Comparison of ENCODE assay signal across 21 mouse cellular contexts in genomic region chr4:108302296-108302890, GRCm38 (mm10). TPM values are rescaled to one million over a fixed set of nuclear protein-coding genes. Genes with fewer than 3 reads are reported as not detected.
DNase-seq lines count a peak whose midpoint lies in the region; ATAC-seq and TF ChIP-seq lines count a peak whose summit lies in the region.
"Had no signal": no experiment of that assay in that cellular context is flagged by ENCODE, and none has a peak within 500 bp of the region (broad histone marks: within the 10 kb centered on the region; RNA-seq: fewer than 3 reads in every experiment).

No protein-coding gene starts in this region.

- no peak for ATAC-seq in liver, postnatal 0 days
- ATAC-seq in liver, embryonic 12.5 days: no peak
- ATAC-seq in megakaryocyte progenitor cell, adult 5-6 weeks (replicated peaks; ENCODE audit: poor library complexity): peak; percentile 50
- no peak for ATAC-seq in forebrain, postnatal 0 days
- ATAC-seq: forebrain, embryonic 13.5 days; intestine, embryonic 15.5 days had no signal

- H3K4me1 ChIP-seq in liver, postnatal 0 days (ENCODE audit: insufficient read depth): peaks cover 16% of the 10 kb centered on the region
- H3K4me1 ChIP-seq in liver, embryonic 12.5 days: peaks cover 21% of the 10 kb centered on the region
- 0 out of 4 replicates have a peak, but pooled peaks cover 0 to 3% of the 10 kb centered on the region in 2 experiments for H3K4me1 ChIP-seq in ES-E14 (ENCODE audit: control insufficient read depth in 2 of 2, insufficient read depth in 2 of 2, low read length in 2 of 2, poor library complexity in 1 of 2)
- peaks cover 14% of the 10 kb centered on the region for H3K4me1 ChIP-seq in forebrain, postnatal 0 days (ENCODE audit: insufficient read depth)

- in situ Hi-C loops in ES-E14 (cut with MboI; ENCODE audit: low sequenced_read_pairs in 2 of 2, unreplicated experiment in 2 of 2): no loop called here

- H3K4me2 ChIP-seq in liver, postnatal 0 days (ENCODE audit: low read depth, low read length): no peak overlapping the region
- H3K4me2 ChIP-seq in liver, embryonic 12.5 days: no peak overlapping the region
- no peak overlapping the region for H3K4me2 ChIP-seq in forebrain, postnatal 0 days (ENCODE audit: low read depth)
- H3K4me2 ChIP-seq: forebrain, embryonic 13.5 days; hindbrain, embryonic 14.5 days had no signal

- no peaks in the 10 kb centered on the region for H3K27me3 ChIP-seq in liver, postnatal 0 days (ENCODE audit: insufficient read depth, low read length)
- H3K27me3 ChIP-seq in liver, embryonic 12.5 days (replicated peaks): no peaks in the 10 kb centered on the region
- no peaks in the 10 kb centered on the region for H3K27me3 ChIP-seq in forebrain, postnatal 0 days (ENCODE audit: insufficient read depth, low read length)
- H3K27me3 ChIP-seq: embryonic facial prominence, embryonic 13.5 days; forebrain, embryonic 13.5 days; heart, embryonic 13.5 days; intestine, embryonic 15.5 days had no signal

- TF ChIP-seq EP300 in liver, postnatal 0 days (IDR thresholded peaks at IDR 0.05; ENCODE audit: low read depth): no peak

- 0 out of 2 replicates have a peak, but pooled peaks cover 4% of the 10 kb centered on the region for H3K9me3 ChIP-seq in liver, postnatal 0 days (ENCODE audit: low read length)
- no peaks in the 10 kb centered on the region for H3K9me3 ChIP-seq in liver, embryonic 12.5 days (replicated peaks)
- peaks cover 2% of the 10 kb centered on the region; the same call in 1 of the 2 replicates for H3K9me3 ChIP-seq in ES-E14 (ENCODE audit: control insufficient read depth, insufficient read depth, low read depth, low read length)
- no peaks in the 10 kb centered on the region for H3K9me3 ChIP-seq in forebrain, postnatal 0 days (ENCODE audit: low read length)
- H3K9me3 ChIP-seq: embryonic facial prominence, embryonic 13.5 days; intestine, embryonic 15.5 days had no signal

- TF ChIP-seq CTCF in liver, postnatal 0 days (IDR thresholded peaks at IDR 0.05; ENCODE audit: low read depth): no peak
- no peak for TF ChIP-seq CTCF in forebrain, postnatal 0 days (IDR thresholded peaks at IDR 0.05; ENCODE audit: low read depth)

- no peak for DNase-seq in liver, postnatal 0 days
- peak; percentile 37 for DNase-seq in ES-E14 (ENCODE audit: low read depth, low spot score)
- DNase-seq in fat pad, adult 2 months (ENCODE audit: extremely low read depth, low read depth, low spot score): peak; percentile 69
- DNase-seq in forebrain, postnatal 0 days: no peak
- DNase-seq in cerebellum, adult 9-11 months: no peak
- DNase-seq in kidney, postnatal 4 days: no peak
- DNase-seq: adrenal gland, adult 2 months; adrenal gland, postnatal 25 days; cerebellum, adult 8-10 months; cerebellum, postnatal 36 days; gastrocnemius, postnatal 14 days; heart, adult 11 months; heart, postnatal 36 days; kidney, adult 18-20 months had no signal

- no peaks in the 10 kb centered on the region for H3K36me3 ChIP-seq in liver, postnatal 0 days (replicated peaks; ENCODE audit: insufficient read depth, low read length)
- H3K36me3 ChIP-seq in liver, embryonic 12.5 days: no peaks in the 10 kb centered on the region
- no peaks in the 10 kb centered on the region for H3K36me3 ChIP-seq in ES-E14 (ENCODE audit: control insufficient read depth, insufficient read depth, low read length, poor library complexity, severe bottlenecking)
- no peaks in the 10 kb centered on the region for H3K36me3 ChIP-seq in forebrain, postnatal 0 days (ENCODE audit: insufficient read depth)
- H3K36me3 ChIP-seq: embryonic facial prominence, embryonic 13.5 days; heart, embryonic 13.5 days; intestine, embryonic 15.5 days had no signal

- H3K4me3 ChIP-seq in liver, postnatal 0 days (ENCODE audit: low read depth, low read length): no peak overlapping the region
- no peak overlapping the region for H3K4me3 ChIP-seq in liver, embryonic 12.5 days
- no peak overlapping the region for H3K4me3 ChIP-seq in ES-E14 (ENCODE audit: insufficient read depth in 1 of 2, low read depth in 1 of 2, low read length in 2 of 2, poor library complexity in 1 of 2, severe bottlenecking in 1 of 2)
- no peak overlapping the region for H3K4me3 ChIP-seq in forebrain, postnatal 0 days (ENCODE audit: low read depth, low read length)
- H3K4me3 ChIP-seq: embryonic facial prominence, embryonic 13.5 days; forebrain, embryonic 13.5 days; heart, embryonic 13.5 days; intestine, embryonic 15.5 days had no signal

- no peak overlapping the region for H3K9ac ChIP-seq in liver, postnatal 0 days (replicated peaks)
- H3K9ac ChIP-seq in liver, embryonic 12.5 days: no peak overlapping the region
- H3K9ac ChIP-seq in ES-E14 (ENCODE audit: insufficient read depth, low read depth, low read length, poor library complexity, severe bottlenecking): no peak overlapping the region
- no peak overlapping the region for H3K9ac ChIP-seq in forebrain, postnatal 0 days
- H3K9ac ChIP-seq: embryonic facial prominence, embryonic 13.5 days; forebrain, embryonic 13.5 days; heart, embryonic 13.5 days; hindbrain, embryonic 14.5 days; intestine, embryonic 15.5 days had no signal

- WGBS in liver, postnatal 0 days (ENCODE audit: insufficient replicate concordance): 64% methylated on average over 5 of the region's 5 CpGs
- WGBS in liver, embryonic 12.5 days (ENCODE audit: insufficient replicate concordance): 62% methylated on average over 5 of the region's 5 CpGs
- 73% methylated on average over 5 of the region's 5 CpGs for WGBS in forebrain, postnatal 0 days

- peak overlapping the region; percentile 45 for H3K27ac ChIP-seq in liver, postnatal 0 days (ENCODE audit: low read depth)
- no peak overlapping the region for H3K27ac ChIP-seq in liver, embryonic 12.5 days
- H3K27ac ChIP-seq in ES-E14 (ENCODE audit: insufficient read depth, low read depth, low read length, poor library complexity, severe bottlenecking): no peak overlapping the region
- no peak overlapping the region for H3K27ac ChIP-seq in forebrain, postnatal 0 days (ENCODE audit: low read depth, low read length)
- H3K27ac ChIP-seq: embryonic facial prominence, embryonic 13.5 days; forebrain, embryonic 13.5 days; heart, embryonic 13.5 days; hindbrain, embryonic 14.5 days; intestine, embryonic 15.5 days had no signal

TF ChIP-seq in ES-E14, 5 proteins besides CTCF, POLR2A, EP300 and RAD21:
- TF ChIP-seq ZC3H11A (IDR thresholded peaks at IDR 0.05; ENCODE audit: borderline replicate concordance, low read depth, low read length): no peak
- no peak for TF ChIP-seq HCFC1 (IDR thresholded peaks at IDR 0.05; ENCODE audit: borderline replicate concordance, insufficient read depth, low read length)

RNA-seq across cellular contexts. Expression of gene Zyg11b, which starts 1.5 kb away (rescaled TPM):
- 2.5 and 2.6 TPM in 2 replicates for polyA plus RNA-seq in liver, postnatal 0 days (2015; fragmentation: Nextera tagmentation; extraction: Ambion mirVana)
- 4.0 and 4.5 TPM in 2 replicates for polyA plus RNA-seq in liver, embryonic 12.5 days (2016; fragmentation: Nextera tagmentation; extraction: Ambion mirVana)
- 13.3 and 13.6 TPM in 2 replicates for total RNA-seq in ES-E14 (2012; rRNA removed)
- total RNA-seq in megakaryocyte progenitor cell, adult 5-6 weeks (2015): 14.7 and 18.4 TPM in 2 replicates
- 19.2 and 21.5 TPM in 2 replicates for total RNA-seq in megakaryocyte progenitor cell, adult 5-6 weeks (2017)
- 142 and 151 TPM in 2 replicates for total RNA-seq in forebrain, postnatal 0 days (2014; rRNA removed)
- polyA plus RNA-seq in forebrain, postnatal 0 days (2015; fragmentation: Nextera tagmentation; extraction: Ambion mirVana): 18.8 and 23.8 TPM in 2 replicates

RNA-seq across cellular contexts. Expression of gene Coa7, which starts 25.5 kb away (rescaled TPM):
- polyA plus RNA-seq in liver, postnatal 0 days (2015; fragmentation: Nextera tagmentation; extraction: Ambion mirVana): 62.2 and 64.9 TPM in 2 replicates
- polyA plus RNA-seq in liver, embryonic 12.5 days (2016; fragmentation: Nextera tagmentation; extraction: Ambion mirVana): 33.7 and 34.3 TPM in 2 replicates
- 24.7 and 37.0 TPM in 2 replicates for total RNA-seq in ES-E14 (2012; rRNA removed)
- 14.5 and 19.2 TPM in 2 replicates for total RNA-seq in megakaryocyte progenitor cell, adult 5-6 weeks (2015)
- 6.4 and 11.8 TPM in 2 replicates for total RNA-seq in megakaryocyte progenitor cell, adult 5-6 weeks (2017)
- total RNA-seq in forebrain, postnatal 0 days (2014; rRNA removed): 21.6 and 22.3 TPM in 2 replicates
- polyA plus RNA-seq in forebrain, postnatal 0 days (2015; fragmentation: Nextera tagmentation; extraction: Ambion mirVana): 59.5 and 66.0 TPM in 2 replicates

Comparison
In these comparisons a context has a peak if more than half of its experiments do, and no peak if none do; other contexts are left out.
1. DNase-seq: peak in ES-E14 (single experiment) and fat pad, adult 2 months (single experiment); none in liver, postnatal 0 days (single experiment), forebrain, postnatal 0 days (single experiment), cerebellum, adult 9-11 months (single experiment) and kidney, postnatal 4 days (0 of 2).